Mouse (Mus musculus) 3134 (cell line): ENCODE measurements around the gene Sergef.

Source experiments
- DNase-seq: peaks from one replicate; pipeline ENCODE4 v3.0.0-alpha.2; 2011; ENCODE audit warnings: low spot score; ENCODE audit not compliant: insufficient read length; ENCODE audit errors: extremely low read depth

Sergef gene

GRCm38 (mm10) chr7:46508590-46509318 lies 130.9 kb downstream of the Sergef start:
- no peak for DNase-seq

GRCm38 (mm10) chr7:46504157-46504556 lies 135.4 kb downstream of the Sergef start:
- DNase-seq = no peak

- DNase-seq = no peak
These were observed 137.0 kb downstream of the Sergef start for GRCm38 (mm10) chr7:46502650-46503049.

- no peak for DNase-seq
These were observed 138.1 kb downstream of the Sergef start for GRCm38 (mm10) chr7:46501458-46501857.

GRCm38 (mm10) chr7:46499561-46499960 lies 140.0 kb downstream of the Sergef start:
- DNase-seq = no peak

- no peak for DNase-seq
These were observed 147.4 kb downstream of the Sergef start for GRCm38 (mm10) chr7:46492134-46492678.

GRCm38 (mm10) chr7:46487354-46487753 lies 152.3 kb downstream of the Sergef start:
- DNase-seq = no peak

- DNase-seq = no peak
These were observed 152.8 kb downstream of the Sergef start for GRCm38 (mm10) chr7:46486761-46487160.

GRCm38 (mm10) chr7:46484223-46484622 lies 155.4 kb downstream of the Sergef start:
- no peak for DNase-seq

GRCm38 (mm10) chr7:46483050-46483449 lies 156.6 kb downstream of the Sergef start:
- no peak for DNase-seq

- no peak for DNase-seq
These were observed 157.5 kb downstream of the Sergef start for GRCm38 (mm10) chr7:46482099-46482531.

- DNase-seq = no peak
These were observed 159.8 kb downstream of the Sergef start for GRCm38 (mm10) chr7:46479793-46480192.

GRCm38 (mm10) chr7:46477456-46477855 lies 162.2 kb downstream of the Sergef start:
- no peak for DNase-seq

GRCm38 (mm10) chr7:46475464-46475863 lies 164.1 kb downstream of the Sergef start:
- no peak for DNase-seq

- no peak for DNase-seq
These were observed 166.5 kb downstream of the Sergef start for GRCm38 (mm10) chr7:46473141-46473540.

GRCm38 (mm10) chr7:46471054-46471737 lies 168.4 kb downstream of the Sergef start:
- DNase-seq = no peak

- no peak for DNase-seq
These were observed 170.1 kb downstream of the Sergef start for GRCm38 (mm10) chr7:46469542-46469941.

GRCm38 (mm10) chr7:46466422-46466981 lies 173.1 kb downstream of the Sergef start:
- no peak for DNase-seq

- DNase-seq = no peak
These were observed 176.5 kb downstream of the Sergef start for GRCm38 (mm10) chr7:46463136-46463535.

GRCm38 (mm10) chr7:46462287-46462686 lies 177.3 kb downstream of the Sergef start:
- DNase-seq = no peak

- DNase-seq = no peak
These were observed 179.9 kb downstream of the Sergef start for GRCm38 (mm10) chr7:46459605-46460245.
